Mouse (Mus musculus): ENCODE measurements around the gene Slc39a11.

The Slc39a11 gene

GRCm38 (mm10) chr11:113389637-113390036 lies 260.2 kb downstream of the Slc39a11 start:
- DNase-seq, result no peak

DNA sequence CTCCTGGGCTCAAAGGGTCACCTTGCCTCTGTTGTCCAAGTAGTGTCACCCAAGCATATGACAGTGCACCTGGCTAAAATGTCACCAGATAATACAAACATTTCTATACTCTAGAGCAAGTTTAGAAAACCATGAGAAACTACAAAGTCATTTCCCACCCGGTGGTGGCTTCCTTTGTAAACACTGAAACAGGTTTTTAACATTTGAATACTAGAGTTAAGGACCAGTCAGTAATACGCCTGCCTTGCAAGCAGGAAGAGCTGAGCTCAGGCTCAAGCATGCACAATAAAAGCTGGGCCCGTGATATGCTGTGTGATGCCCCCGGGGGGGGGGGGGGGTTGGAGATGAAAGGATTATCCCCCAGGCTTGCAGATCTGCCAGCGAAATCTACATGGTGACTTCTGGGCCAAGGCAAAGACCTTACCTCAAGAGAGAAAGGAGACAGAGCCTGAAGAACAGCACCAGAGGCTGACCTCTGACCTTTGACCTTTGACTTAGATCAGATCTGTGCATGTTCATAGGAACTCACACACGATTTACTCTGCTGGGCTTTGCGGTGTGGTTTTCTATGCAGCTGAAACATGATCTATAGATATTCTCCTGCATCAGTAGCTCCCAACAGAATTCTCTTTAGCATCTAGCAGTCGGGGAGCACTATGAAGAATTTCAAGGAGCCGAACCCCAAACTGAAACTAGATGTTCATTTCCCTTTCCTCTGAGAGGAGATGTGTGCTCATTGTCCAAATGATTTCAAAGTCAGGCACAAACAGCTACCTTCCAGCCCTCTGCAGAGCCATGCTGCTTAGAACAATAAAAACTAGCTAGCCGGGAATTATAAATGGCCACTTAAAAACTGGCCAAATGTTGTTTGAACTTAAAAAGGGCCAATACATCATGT lies 267.0 kb downstream of the Slc39a11 start:
- DNase-seq, result no peak

DNA sequence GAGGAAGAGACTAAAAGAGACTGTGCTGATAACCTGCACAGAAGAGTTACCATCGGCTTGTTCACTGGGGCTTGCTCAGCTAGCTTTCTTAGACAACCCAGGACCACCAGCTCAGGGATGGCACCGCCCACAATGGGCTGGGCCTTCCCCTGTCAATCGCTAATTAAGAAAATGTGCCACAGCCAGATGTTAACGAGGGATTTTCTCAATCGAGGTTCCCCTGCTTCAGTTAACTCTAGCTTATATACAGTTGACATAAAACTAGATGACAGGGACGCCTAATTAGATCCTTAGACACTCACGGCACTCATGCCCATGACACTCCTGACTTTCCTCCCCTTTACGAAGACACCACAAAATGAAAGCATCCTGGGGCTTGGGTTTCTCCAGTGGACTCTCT lies 268.3 kb downstream of the Slc39a11 start:
- DNase-seq, result no peak

DNA sequence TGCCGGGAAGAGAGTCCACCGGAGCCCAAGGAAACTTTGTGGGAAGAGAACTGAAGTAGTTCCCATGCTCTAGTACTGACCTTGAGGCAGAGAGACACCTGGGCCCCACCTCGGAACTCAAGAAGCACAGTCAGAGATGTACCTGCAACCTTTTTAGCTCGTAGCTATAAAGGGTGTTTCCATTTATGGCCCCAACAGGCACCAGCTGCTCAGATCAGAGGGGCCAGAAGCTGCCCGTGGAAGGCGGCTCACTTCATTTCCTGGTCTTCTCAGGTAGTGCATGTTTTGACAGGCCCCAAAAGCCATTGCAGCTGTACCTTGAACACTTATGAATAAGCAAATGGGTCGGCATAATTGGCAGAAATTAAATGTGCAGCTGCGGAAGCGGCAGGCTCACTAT lies 271.0 kb downstream of the Slc39a11 start:
- no peak for DNase-seq

DNA sequence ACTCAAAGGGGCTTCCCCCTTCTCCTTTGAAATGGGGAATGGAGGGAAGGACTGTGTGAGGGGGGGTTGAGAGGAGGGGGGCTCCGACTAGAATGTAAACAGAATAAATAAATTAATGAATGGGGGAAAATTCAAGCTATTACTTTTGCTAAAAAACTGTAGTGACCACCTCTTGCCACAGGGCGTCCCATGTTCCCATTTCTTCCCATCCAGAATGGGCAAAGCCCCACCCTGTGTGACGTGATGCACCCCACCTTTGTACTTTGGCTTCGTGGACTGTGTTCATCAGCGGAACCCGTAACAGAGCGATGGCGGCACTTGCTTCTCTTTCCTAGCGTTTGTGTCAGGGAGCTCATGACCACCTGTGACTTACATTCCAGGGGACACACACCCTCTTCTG lies 273.8 kb downstream of the Slc39a11 start:
- DNase-seq, result no peak

DNA sequence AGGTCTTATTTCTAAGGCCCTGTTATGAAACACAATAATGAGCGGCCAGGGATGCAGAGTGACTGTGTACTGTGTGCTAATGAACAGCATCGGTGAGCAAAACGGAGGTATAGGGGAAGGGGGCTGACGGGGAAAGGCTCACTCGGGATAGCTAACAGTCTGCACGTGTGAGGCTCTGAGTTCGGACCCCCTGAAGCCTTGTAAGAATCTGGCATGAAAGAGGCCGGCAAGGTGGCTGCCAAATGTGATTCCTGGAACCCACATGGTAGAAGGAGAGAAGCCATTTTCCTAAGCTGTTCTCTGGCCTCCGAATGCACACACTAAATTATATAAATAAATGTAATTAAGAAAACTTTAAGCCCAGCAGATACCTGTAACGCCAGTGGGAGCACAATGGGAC lies 276.0 kb downstream of the Slc39a11 start:
- DNase-seq, result no peak

DNA sequence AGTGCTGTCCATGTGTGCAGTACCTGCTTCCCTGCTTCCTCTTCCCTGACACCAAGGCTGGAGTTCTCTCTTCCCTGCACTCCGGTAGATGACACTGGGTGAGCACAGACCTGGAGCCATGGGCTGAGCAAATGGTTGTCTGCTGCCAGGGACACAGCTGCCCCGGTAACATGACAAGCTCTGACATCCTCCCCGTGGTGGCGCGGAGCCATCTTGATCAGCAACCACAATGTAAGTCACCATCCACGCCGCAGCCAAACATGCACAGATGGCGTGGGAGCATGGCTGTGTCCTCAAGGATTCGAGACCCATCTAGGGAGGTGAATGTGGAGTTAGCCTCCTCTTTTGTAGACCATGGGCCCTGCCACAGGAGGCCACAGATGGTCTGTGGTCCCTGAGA lies 276.5 kb downstream of the Slc39a11 start:
- DNase-seq, result no peak

DNA sequence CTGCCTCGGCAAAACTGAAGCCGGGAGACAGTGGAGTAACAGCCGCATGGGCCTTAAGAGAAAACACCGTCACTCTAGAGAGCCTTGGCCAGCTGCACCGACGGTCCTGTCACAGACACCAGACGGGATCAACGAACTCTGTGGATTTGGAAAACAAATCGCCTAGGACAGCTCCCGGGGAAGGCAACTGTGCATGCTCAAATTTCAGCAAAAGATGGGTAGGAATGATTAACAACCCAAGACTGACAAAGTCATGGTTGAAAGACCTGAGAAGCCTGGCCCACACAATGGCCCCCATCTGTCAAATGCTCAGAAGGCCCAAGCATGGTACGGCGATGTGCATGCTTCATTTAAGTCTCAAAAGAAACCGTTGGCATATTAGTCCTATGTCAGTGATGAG lies 281.8 kb downstream of the Slc39a11 start:
- no peak for DNase-seq

- DNase-seq, result no peak
These were observed 283.4 kb downstream of the Slc39a11 start for GRCm38 (mm10) chr11:113366257-113367030.

DNA sequence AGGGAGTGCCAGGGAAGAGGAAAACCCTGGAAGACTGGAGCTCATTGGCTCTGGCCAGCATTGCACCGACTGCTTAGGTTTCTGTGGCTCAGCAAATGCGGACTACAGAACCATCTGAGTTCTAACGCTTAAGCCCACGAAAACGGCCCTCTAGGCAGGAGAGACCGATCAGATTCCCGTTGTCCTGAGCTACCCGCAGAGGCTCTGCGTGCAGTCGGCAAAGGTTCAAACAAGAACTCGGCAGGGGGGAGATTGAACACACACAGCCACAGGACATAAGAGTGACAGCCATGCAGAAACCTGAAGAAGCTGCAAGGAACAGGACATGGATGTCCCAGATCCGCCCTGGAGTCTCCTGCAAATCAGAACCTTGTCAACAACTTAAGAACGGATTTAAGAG lies 286.1 kb downstream of the Slc39a11 start:
- no peak for DNase-seq

DNA sequence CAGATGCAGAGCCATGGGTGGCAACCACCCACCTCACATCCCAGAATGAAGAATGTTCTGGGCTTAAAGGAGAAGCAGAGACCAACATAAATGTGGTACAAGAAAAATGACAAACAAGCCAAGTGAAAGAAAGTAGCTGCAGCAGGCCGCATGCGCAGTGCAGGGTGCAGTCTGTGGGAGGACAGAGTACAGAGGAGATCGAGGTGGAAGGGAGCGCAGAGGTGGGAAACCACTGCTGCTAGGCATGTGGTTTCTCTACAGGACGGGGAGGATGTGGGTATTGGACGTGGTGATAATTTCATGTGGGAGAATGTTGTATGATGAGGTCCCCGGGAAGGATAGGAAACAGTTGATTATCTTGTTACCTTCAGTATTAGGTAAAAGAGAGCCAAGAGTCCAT lies 287.3 kb downstream of the Slc39a11 start:
- no peak for DNase-seq

DNA sequence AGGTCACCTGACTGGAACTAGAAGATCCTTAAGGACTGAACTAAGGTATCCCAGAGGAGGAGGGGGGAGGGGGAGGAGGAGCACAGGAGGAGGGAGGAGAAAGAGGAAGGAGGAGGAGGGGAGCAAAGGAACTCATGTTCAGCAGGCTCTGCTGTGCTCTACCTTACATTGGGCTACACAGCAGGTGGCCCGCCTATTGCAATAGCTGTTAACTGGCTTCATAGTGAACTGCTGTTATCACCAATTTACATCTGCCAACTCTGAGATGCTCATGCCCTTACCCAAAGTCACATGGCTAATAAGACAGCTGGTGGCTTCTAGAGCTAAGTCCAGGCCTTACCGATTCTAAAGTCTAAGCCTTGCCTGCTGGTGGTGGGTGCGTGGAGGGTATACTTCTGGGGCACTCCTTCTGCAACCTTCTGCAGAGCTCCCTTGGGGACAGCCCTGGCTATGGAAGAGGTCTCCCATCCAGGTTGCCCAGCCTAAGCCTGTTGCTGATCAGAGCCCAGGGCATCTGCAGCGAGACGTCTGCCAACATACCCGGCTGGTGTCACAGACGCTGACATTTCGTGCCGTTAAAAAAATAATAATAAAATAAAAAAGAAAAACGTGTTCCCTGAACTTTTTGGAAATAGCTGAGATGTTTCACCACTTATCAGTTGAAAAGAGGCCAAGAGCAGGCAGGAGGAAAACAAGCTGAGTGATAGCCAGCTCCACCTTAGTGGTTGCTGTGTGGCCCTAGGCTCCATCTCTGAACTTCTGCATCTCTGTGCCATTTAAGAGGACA lies 289.6 kb downstream of the Slc39a11 start:
- no peak for DNase-seq

- no peak for DNase-seq
These were observed 293.9 kb downstream of the Slc39a11 start for GRCm38 (mm10) chr11:113355932-113356331.

DNA sequence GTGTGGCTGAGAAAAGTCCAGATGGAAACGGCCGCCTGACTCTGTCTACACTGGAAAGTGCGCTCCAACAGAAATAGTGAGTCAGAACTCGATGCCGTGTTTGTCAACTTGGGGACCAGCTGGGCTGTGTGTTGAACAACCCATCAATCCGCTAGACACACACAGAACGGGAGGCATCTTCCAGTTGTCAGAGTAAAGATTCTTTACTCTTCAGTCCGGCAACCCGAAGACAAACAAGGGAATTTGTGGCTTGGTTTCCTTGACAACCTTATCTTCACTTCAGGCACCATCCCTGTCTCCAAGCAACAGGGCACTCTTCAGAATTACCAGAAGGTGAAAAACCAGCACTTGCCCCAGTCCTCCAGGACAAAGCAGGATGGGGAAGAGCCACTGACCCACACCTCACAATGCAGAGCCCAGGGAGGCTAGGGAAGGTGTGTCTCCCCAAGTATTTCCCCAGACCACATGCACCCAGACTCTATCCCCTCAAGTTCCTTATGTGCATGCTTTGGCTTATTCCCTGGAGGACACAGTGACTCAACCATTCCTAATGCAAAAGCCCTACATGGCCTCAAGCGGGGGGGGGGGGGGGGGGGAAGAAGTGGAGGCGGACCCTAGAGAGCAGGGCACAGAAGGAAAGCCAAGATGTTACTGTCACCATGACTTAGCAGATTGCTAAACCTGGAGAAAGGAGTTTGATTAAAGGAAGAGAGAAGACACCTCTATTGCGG lies 297.6 kb downstream of the Slc39a11 start:
- no peak for DNase-seq

GRCm38 (mm10) chr11:113350583-113350982 lies 299.3 kb downstream of the Slc39a11 start:
- DNase-seq, result no peak

DNA sequence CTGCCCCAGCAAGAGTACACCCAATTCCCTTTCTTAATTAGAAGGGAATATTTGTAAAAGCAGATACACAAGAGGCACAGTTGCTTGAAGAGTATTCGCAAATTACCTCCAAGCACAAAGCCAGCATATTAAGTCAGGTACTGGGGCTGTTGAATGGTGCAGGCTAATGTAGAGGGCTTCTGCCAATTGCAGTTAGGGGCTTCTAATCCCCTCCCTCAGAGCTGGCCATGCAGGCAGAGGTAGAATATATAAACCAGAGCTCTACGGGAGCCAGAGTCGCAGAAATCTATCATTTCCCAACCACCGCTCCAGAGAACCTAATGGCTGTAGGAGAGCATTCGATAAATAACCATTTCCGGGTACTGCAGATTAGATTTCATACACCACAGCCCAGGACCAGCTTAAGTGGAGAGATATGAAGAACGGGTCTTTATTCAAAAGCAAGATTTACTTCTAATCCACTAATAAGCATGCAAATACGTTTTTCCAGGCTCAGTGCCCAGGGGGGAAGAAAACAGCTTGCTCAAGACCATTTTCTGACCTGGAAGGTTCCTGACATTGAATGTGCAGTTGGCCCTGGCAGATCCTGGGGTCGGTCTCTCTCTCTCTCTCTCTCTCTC lies 302.9 kb downstream of the Slc39a11 start:
- DNase-seq, result no peak

GRCm38 (mm10) chr11:113339770-113340169 lies 310.1 kb downstream of the Slc39a11 start:
- no peak for DNase-seq

GRCm38 (mm10) chr11:113338581-113338980 lies 311.3 kb downstream of the Slc39a11 start:
- DNase-seq, result no peak

DNA sequence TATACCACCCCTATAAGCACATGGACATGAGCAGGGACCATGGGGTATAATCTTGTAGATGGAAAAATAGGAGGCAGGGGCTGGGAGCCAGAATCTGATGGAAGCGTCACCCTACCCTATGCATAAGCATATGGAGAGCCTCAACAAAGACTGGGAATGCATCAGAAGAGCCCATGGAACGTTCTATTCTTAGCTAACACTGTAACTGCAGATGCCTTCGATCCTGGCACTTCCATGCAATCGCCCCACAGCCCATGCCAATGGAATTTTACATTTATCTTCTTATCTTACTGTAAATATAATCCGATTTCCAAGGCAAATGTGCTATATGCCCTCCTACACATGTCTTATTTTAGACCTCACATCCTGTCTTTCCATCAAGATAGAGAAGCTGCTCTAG lies 314.2 kb downstream of the Slc39a11 start:
- DNase-seq, result no peak

- DNase-seq, result no peak
These were observed 315.4 kb downstream of the Slc39a11 start for GRCm38 (mm10) chr11:113334444-113334881.

GRCm38 (mm10) chr11:113333535-113333934 lies 316.3 kb downstream of the Slc39a11 start:
- DNase-seq, result no peak

- no peak for DNase-seq
These were observed 319.8 kb downstream of the Slc39a11 start for GRCm38 (mm10) chr11:113330061-113330591.

All from cerebellum, adult 11-12 months (tissue).